Mouse (Mus musculus): ENCODE measurements at regions not wholly inside any gene's neighbourhood (a gene's known extent, or its start where the extent isn't known, plus 50 kb on each side); places are given as distances from the start of the nearest gene placed in this dataset.

- Histone ChIP-seq H3K4me3 (no peak overlapping the region), H3K4me1 (replicated peaks) (peaks cover 7% of the 10 kb centered on the region; the same call in 1 of the 2 replicates), H3K4me2 (no peak overlapping the region), H3K27me3 (0 out of 2 replicates have a peak, but pooled peaks cover 3% of the 10 kb centered on the region), H3K36me3 (no peaks in the 10 kb centered on the region), H3K9me3 (no peaks in the 10 kb centered on the region), H3K27ac (replicated peaks) (no peak overlapping the region), H3K9ac (no peak overlapping the region)
- WGBS = 68% methylated on average over 6 of the region's 6 CpGs
- no peak for ATAC-seq (ENCODE audit: low FRiP score, low read depth)
Observed at GRCm38 (mm10) chr15:8582676-8583075, 62.9 kb upstream of the Gm2310 start.

DNA sequence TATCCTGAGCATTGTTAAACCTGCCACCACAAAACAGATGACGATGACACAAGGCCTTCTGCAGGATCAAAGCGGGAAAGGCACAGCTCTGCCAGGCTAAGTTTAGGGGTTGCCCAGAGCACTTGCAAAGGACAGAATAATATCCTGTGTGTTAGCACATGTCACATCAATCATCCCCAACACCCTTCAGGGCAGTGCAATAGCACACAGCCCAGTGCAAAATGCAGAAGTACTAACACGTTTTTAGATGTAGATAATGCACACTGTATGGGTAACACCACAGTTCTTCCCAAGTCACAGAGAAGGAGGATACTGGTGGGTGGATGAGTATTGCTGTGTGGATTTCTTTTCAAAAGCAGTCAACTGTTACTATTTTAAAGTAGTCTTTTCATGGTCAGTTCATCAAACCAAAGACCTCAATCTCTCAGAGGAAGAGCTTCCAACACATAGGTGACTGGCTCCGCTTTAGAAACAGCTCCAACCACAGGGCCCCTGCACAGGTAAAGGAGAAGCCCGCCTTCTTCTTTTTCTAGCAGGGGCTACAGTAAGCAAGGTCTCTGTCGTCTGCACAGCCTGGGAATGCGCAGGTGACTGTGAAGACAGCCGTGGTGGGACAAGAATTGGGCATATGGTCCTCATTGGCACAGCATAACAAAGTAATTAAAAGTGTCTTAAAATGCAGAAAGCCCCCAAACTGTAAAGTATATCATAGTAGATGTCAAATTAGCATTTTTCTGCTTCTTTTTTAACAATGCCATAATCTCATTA, 61.6 kb upstream of the Gm2310 start:
- Histone ChIP-seq H3K27ac (replicated peaks) (no peak overlapping the region), H3K9me3 (no peaks in the 10 kb centered on the region), H3K9ac (no peak overlapping the region), H3K36me3 (no peaks in the 10 kb centered on the region), H3K4me2 (no peak overlapping the region), H3K4me1 (replicated peaks) (0 out of 2 replicates have a peak, but pooled peaks cover 3% of the 10 kb centered on the region), H3K4me3 (no peak overlapping the region), H3K27me3 (0 out of 2 replicates have a peak, but pooled peaks cover 3% of the 10 kb centered on the region)
- 61% methylated on average over 8 of the region's 8 CpGs for WGBS
- ATAC-seq (ENCODE audit: low FRiP score, low read depth) = no peak

- Histone ChIP-seq H3K9me3 (no peaks in the 10 kb centered on the region), H3K36me3 (no peaks in the 10 kb centered on the region), H3K9ac (no peak overlapping the region), H3K4me3 (no peak overlapping the region), H3K27ac (replicated peaks) (no peak overlapping the region), H3K4me1 (replicated peaks) (0 out of 2 replicates have a peak, but pooled peaks cover 3% of the 10 kb centered on the region), H3K4me2 (no peak overlapping the region), H3K27me3 (0 out of 2 replicates have a peak, but pooled peaks cover 3% of the 10 kb centered on the region)
- no peak for ATAC-seq (ENCODE audit: low FRiP score, low read depth)
Observed at GRCm38 (mm10) chr15:8580077-8580476, 60.3 kb upstream of the Gm2310 start.

- no peak for ATAC-seq (ENCODE audit: low FRiP score, low read depth)
- no peaks in the 10 kb centered on the region for H3K36me3 ChIP-seq
- WGBS = 6% methylated on average over 3 of the region's 3 CpGs
Observed at GRCm38 (mm10) chr15:8577480-8577881, 57.7 kb upstream of the Gm2310 start.

GRCm38 (mm10) chr15:8576975-8577374, 57.2 kb upstream of the Gm2310 start:
- Histone ChIP-seq H3K4me1 (replicated peaks) (no peaks in the 10 kb centered on the region), H3K9me3 (no peaks in the 10 kb centered on the region), H3K36me3 (no peaks in the 10 kb centered on the region), H3K4me2 (no peak overlapping the region), H3K27ac (replicated peaks) (no peak overlapping the region), H3K4me3 (no peak overlapping the region), H3K9ac (no peak overlapping the region), H3K27me3 (0 out of 2 replicates have a peak, but pooled peaks cover 3% of the 10 kb centered on the region)
- ATAC-seq (ENCODE audit: low FRiP score, low read depth) = no peak
- WGBS = 77% methylated on average over 5 of the region's 5 CpGs

More at GRCm38 (mm10) chr15:8577480-8577881, 57.7 kb upstream of the Gm2310 start:
- H3K4me2 ChIP-seq = no peak overlapping the region
- H3K27ac ChIP-seq (replicated peaks) = no peak overlapping the region
- 0 out of 2 replicates have a peak, but pooled peaks cover 3% of the 10 kb centered on the region for H3K27me3 ChIP-seq
- H3K9me3 ChIP-seq = no peaks in the 10 kb centered on the region
- H3K4me1 ChIP-seq (replicated peaks) = no peaks in the 10 kb centered on the region
- no peak overlapping the region for H3K9ac ChIP-seq
- H3K4me3 ChIP-seq = no peak overlapping the region

DNA sequence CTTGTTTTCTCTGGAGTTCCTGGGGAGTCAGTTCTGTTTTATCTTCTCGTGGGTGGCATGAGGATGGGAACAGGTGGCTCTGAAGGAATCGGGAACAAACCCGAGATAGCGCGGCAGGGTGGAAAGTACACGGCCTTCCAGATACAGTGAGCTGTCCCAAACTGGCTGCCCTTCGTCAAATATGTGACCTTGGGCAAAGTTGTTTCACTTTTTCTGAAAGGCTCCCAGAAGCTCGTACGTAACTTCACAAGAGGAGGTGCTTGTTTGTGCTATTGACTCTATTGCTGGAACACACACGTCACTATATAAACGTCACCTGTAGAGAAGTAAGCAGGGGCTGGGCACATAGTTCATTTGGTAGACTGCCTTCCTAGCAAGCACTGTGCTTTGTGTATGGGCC, 49.9 kb upstream of the Gm2310 start:
- Histone ChIP-seq H3K4me3 (peak overlapping the region; percentile 60), H3K4me2 (peak overlapping the region; percentile 84), H3K27ac (replicated peaks) (no peak overlapping the region), H3K9me3 (no peaks in the 10 kb centered on the region), H3K36me3 (no peaks in the 10 kb centered on the region), H3K27me3 (peaks cover 10% of the 10 kb centered on the region; the same call in 1 of the 2 replicates), H3K9ac (peak overlapping the region; percentile 46), H3K4me1 (replicated peaks) (peaks cover 7% of the 10 kb centered on the region)
- peak; percentile 74; the same call in 1 of the 2 replicates for ATAC-seq (ENCODE audit: low FRiP score, low read depth)
- 4% methylated on average over 11 of the region's 11 CpGs for WGBS

Data from hindbrain, embryonic 15.5 days (tissue).